Mouse (Mus musculus) myocyte (in vitro differentiated cells): ENCODE results near the gene Pard3b.

Experiments
- CEBPB ChIP-seq: IDR thresholded peaks from 2 replicates; pipeline ENCODE4 v1.6.1; 2011; ENCODE audit warnings: mild to moderate bottlenecking, moderate library complexity; ENCODE audit not compliant: poor library complexity, insufficient read depth, severe bottlenecking
- E2F4 ChIP-seq: IDR thresholded peaks from one replicate; pipeline ENCODE4 v1.6.1; 2011; ENCODE audit warnings: mild to moderate bottlenecking, control low read depth, moderate library complexity; ENCODE audit not compliant: insufficient read depth
- MAX ChIP-seq: IDR thresholded peaks from one replicate; pipeline ENCODE4 v1.6.1; 2011; ENCODE audit warnings: low read depth, mild to moderate bottlenecking, control low read depth
- MYOD1 ChIP-seq, 3 experiments: IDR thresholded peaks; one replicate each; pipeline ENCODE4 v1.6.1; 2011; ENCODE audit warnings: control low read depth in 2 of 3, low read depth in 2 of 3, mild to moderate bottlenecking in 2 of 3, moderate library complexity in 1 of 3; ENCODE audit not compliant: insufficient read length in 2 of 3, control insufficient read depth in 1 of 3
- POLR2A ChIP-seq: IDR thresholded peaks from one replicate; pipeline ENCODE4 v1.6.1; 2011; ENCODE audit warnings: low read depth, mild to moderate bottlenecking, control low read depth, moderate library complexity; ENCODE audit not compliant: insufficient read length
- SRF ChIP-seq: IDR thresholded peaks from one replicate; pipeline ENCODE4 v1.6.1; 2011; ENCODE audit warnings: low read depth; ENCODE audit not compliant: control insufficient read depth, insufficient read length
- TCF12 ChIP-seq: IDR thresholded peaks from one replicate; pipeline ENCODE4 v1.6.1; 2011; ENCODE audit warnings: mild to moderate bottlenecking, control low read depth; ENCODE audit not compliant: poor library complexity, insufficient read depth, severe bottlenecking
- USF1 ChIP-seq: IDR thresholded peaks from one replicate; pipeline ENCODE4 v1.6.1; 2011; ENCODE audit warnings: low read depth, mild to moderate bottlenecking, control low read depth, moderate library complexity

- TF ChIP-seq MAX = no peak
- TF ChIP-seq POLR2A = no peak
- no peak for TF ChIP-seq E2F4
- TF ChIP-seq CEBPB = no peak
- no peak for TF ChIP-seq TCF12
- no peak for TF ChIP-seq MYOD1 (IDR thresholded peaks at IDR 0.05; ENCODE audit: control insufficient read depth in 1 of 3, insufficient read length in 2 of 3, low read depth in 2 of 3)
- no peak for TF ChIP-seq USF1
- TF ChIP-seq SRF = no peak
Measured at GRCm38 (mm10) chr1:61904036-61904435, 265.4 kb downstream of the Pard3b start.
